Mouse (Mus musculus) spleen, adult 2 months (tissue): ENCODE measurements around the gene Nanos2.

Experiments
- CTCF ChIP-seq: fragments of 200-500 bp; IDR thresholded peaks from 2 replicates; pipeline ENCODE4 v1.5.1; 2011; ENCODE audit warnings: mild to moderate bottlenecking, inconsistent platforms; ENCODE audit not compliant: insufficient read depth, insufficient read length, insufficient replicate concordance; ENCODE audit errors: extremely low read depth
- POLR2A ChIP-seq: fragments of 200-500 bp; IDR thresholded peaks from 2 replicates; pipeline ENCODE4 v1.6.1; 2011; ENCODE audit warnings: low read depth, low read length, inconsistent platforms

DNA sequence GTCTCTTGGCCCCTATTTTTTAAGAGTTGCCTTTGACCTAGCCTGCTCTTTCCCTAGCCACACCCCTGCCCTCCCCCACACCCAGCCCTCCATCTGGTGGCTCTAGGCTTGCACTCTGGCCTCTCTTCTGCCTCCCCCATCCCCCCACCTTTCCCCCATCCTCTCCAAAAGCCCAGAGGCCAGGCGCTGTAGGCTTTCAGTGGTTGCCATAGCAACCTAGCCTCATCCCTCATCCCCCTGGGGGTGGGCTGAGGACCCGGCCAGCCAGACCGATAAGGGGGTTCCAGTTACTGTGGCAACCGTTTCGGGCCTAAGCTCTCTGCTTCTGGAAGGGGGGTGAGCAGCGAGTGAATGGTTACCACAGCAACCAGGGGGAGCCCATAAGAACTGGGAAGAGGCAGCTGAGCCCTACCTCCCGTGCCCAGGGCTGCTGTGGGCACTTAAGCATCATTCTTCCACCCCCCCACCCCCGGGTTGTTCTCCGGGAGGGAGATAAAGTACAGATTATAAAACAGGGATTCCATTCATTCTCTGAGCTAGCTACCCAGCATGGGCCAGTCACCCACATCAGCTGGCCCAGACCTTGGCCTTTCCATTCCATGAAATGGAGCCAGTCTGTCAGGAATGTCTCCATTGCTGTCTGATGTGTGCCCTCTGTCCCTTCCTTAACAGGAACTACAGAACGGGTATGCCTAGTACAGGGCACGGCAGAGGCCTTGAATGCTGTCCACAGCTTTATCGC lies 37.2 kb upstream of the Nanos2 start:
- TF ChIP-seq POLR2A, result no peak
- no peak for TF ChIP-seq CTCF
